Mouse (Mus musculus): ENCODE results near the gene Rps23. TPM values are rescaled to one million over a fixed set of nuclear protein-coding genes. Genes with fewer than 3 reads are reported as not detected.

The Rps23 gene
- 12.8 and 16.8 TPM in 2 replicates for polyA plus RNA-seq (2012; rRNA removed)

DNA sequence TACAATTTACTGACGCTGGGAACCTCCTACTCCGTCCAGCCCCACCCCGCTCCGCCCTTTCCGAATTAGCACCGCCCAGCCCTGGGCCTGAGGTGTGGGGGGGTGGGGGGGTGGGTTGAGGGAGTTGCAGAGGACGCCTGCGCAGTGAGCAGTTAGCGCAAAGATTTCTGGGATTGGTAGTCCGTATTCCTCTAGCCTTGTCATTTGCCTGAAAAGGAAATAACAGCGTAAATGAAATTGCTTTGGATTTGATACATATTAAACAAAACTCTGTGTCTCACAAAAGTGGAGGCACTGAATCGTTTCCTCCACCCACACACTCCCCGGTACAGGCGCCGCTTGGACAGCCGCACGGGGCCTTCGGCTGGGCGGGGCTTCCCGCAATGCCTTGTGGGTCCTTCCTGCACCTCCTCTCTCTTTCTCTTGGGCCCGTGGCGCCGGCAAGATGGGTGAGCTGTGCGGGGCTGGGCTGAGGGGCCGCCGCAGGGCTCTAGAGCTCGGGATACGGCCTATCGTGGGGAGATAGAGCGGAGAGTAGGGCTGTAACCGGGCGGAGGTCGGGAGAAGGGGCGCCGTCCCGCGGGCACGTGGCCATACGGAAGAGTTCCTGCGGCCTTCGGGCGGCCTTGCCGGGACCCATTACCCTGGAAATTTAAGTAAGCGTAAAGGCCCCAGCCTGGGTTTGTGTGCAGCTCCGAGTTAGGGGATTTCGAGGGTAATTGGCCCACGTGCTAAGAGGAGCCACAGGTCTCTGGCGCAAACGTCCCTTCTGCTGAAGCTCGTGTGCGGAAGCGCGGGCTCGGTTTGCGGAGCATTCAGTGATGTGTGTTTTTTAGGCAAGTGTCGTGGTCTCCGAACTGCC, at the start of gene Rps23:
Gene Rps23, plus strand, starts transcription at position 208 of the 862 bp plus-strand sequence.

DNA sequence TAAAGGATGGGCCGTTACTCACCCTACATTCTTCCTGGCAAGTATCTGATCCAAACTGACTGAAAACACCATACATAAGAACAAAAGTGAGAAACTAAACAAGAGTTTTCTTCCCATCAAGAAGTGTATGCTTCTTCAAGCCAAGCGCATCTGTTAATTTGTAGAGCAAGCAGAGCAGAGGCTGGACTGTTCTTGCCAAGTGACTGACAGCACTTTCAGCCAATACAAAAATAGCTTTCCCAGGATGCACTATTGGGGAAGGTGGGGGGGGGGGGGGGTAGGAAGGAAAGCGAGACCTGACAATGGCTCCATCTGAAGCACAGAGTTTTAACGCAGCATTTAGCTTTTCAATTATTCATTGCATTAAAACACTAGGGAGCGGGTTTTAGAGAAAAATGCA, 17.6 kb upstream of the Rps23 start, which contains the start of gene Atp6ap1l:
Gene Atp6ap1l, minus strand, starts transcription at position 180 of the 400 bp plus-strand sequence.

Other genes with a start within 250 kb of the Rps23 start
- not detected in 2 replicates for gene Atp6ap1l, start 17.6 kb upstream of the Rps23 start, polyA plus RNA-seq (2012; rRNA removed)